Mouse (Mus musculus) lung, adult 10 weeks (tissue): ENCODE data around the gene Gm12185. TPM values are rescaled to one million over a fixed set of nuclear protein-coding genes. Genes with fewer than 3 reads are reported as not detected.

Experiments used
- polyA plus RNA-seq: library from polyadenylated mRNA; stranded (reverse); fragments of 350-450 nt; fragmentation: Illumina TruSeq; extraction: RNeasy Lipid Tissue Mini Kit (QIAGEN cat#74804); gene quantifications from one replicate; pipeline ENCODE4 v1.2.3, GENCODE M21; 2014; ENCODE audit warnings: low read depth, low replicate concordance; ENCODE audit not compliant: insufficient read depth

Gene Gm12185
- polyA plus RNA-seq: 0.61 TPM

DNA sequence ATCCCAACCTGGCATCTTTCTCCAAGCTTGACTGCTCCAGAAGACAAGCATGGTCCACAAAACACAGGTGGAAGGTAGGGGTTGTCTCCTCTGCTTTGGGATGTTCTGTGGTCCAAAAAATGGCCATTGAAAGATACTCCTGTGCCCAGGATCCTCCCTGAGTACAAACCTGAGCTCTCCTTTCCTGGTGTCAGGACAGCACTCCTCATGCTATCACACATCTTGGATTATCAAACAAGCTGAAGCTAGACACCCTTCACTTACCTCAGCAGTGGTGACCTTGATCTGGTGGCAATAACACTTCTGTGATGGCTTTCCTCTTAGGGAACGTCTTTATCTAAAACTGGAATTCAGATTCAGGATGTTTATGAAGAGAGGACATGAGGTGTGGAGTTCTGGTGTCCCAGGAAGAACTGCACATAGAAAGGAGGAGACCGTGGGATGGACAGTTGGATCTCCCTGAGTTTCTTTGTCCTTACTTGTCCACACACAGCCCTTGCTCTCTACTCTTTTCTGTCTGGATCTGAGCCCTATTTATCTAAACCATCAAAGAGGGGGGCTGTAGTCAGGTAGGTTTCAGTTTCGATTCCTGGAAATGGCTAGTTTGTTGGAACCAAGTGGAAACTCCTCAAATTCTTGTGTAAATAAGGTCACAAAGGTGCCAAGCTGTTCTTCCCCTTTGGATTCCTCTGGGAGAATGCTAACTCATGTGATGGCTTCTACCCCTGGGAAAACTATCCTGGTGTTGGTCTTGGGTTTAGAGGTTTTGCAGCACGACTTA is at the start of gene Gm12185:
TSS of gene Gm12185 (minus strand) at position 487 of the 781 bp plus-strand sequence.

DNA sequence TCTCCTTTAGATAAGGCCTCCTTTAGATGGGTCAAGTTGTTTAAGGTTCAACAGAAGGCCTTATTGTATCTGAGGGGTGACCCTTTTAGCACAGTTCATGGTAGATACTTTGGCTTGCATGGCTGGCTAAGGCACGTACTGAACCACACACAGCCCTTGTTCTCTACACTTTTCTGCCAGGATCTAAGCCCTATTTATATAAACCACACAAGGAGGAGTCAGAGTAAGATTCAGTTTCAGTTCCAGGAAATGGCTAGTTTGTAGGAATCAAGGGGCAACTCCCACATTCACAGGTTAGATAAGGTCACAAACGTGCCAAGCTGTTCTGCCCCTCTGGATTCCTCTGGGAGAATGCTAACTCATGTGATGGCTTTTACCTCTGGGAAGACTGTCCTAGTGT is 2.0 kb upstream of the Gm12185 start, which contains the start of gene Tgtp1:
TSS of gene Tgtp1 (minus strand) at position 155 of the 400 bp plus-strand sequence.

DNA sequence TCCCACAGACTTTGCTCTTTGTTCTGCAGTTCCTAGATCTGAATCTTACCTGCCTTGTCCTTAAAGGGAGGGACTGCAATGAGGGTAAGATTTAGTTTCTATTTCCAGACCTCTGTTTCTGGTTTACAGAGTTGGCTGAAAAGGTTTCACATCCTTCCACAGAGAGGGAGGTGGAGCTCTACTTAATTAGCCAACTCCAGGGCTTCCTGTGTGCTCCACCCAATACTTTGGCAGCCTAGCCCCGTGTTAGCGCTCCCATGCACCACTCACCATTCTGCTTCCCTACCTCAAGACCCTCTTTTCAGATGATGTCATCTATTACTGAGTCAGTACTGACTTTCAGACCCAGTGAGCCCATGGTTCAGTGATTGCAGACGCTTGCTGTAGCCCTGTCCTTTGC is 12.8 kb downstream of the Gm12185 start, which contains the start of gene 9930111J21Rik1:
TSS of gene 9930111J21Rik1 (minus strand) at position 148 of the 400 bp plus-strand sequence.

DNA sequence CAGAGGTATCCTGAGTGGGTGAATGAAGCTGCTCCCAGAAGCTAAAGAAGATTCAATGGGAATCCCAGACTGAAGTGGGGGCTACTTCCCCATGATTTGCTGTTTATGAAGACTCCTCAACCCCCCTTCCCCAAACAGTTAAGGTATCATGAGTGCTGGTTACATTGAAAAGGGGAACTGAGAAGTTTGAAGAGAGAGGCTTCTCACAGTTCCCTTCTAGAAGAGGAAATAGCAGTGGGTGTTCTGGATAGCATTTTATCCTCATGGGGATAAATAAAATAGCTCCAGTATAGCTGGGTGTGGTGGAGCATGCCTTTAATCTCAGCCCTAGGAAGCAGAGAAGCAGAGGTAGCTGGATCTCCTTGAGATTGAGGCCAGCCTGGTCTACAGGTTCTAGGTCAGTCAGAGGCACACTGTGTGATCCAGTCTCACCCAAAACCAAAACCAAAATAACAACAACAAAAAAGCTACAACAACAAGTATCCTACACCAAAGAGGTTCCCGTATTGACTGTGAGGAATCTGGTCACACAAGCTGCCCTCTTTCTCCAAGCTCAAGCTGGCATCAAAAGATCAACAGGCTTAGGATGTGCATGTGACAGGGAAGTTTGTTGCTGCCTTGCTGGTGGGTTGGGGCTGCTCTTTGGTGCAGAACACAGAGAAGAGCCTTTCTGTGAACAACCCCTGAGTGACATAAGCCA is 13.6 kb downstream of the Gm12185 start, which contains the start of gene Olfr56:
TSS of gene Olfr56 (plus strand) at position 650 of the 700 bp plus-strand sequence.

DNA sequence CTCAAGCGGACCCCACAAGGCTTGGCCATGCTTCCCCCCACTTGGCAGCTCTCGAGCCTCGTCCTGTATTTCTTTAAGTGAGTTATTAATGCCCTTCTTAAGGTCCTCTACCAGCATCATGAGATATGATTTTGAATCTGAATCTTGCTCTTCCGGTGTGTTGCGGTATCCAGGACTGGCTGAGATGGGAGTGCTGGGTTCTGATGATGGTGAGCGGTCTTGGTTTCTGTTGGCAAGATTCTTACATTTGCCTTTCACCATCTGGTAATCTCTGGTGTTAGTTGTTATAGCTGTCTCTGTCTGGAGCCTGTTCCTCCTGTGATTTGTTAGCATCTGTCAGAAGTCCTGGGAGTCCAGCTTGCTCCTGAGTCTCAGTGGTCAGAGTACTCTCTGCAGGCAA is 45.9 kb downstream of the Gm12185 start, which contains the start of gene Psme2b:
TSS of gene Psme2b (minus strand) at position 101 of the 400 bp plus-strand sequence.

DNA sequence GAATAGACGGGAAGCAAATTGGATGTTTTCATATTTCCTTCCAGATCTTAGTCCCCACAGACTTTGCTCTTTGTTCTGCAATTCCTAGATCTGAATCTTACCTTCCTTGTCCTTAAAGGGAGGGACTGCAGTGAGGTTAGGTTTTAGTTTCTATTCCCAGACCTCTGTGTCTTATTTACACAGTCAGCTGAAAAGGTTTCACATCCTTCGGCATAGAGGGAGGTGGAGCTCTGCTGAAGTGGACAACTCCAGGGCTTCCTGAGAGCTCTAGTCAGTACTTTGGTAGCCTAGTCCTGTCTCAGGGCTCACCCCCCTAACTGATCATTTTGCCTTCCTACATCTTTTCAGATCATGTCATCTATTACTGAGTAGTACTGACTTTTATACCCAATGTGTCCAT is 90.0 kb downstream of the Gm12185 start, which contains the start of gene Gm5431:
TSS of gene Gm5431 (minus strand) at position 194 of the 400 bp plus-strand sequence.

DNA sequence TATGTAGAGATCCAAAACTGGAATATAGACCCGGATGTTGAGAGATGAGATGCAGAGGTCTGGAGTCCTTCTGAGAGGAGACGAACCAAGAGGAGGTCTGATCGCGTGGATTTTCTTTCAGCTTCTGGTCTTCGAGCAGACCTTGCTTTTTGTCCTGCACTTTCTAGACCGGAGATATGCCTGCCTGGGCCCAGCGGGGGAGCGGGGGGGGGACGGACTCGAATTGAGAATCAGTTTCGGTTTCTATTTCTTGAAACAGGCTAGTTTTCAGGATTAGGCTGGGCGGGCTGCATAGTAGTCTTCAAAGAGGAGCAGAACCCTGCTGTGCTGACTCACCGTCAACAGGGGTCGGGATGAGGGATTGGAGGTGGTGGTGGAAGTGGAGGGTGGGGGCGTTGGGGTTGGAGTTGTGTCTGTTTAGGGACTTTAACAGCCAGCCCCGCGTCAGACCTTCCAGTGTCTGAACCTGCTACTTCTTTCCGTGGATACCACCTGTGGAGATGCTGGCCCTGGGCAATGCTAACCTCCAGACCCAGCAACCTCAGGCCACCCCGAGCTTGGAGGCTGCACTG is 120.7 kb downstream of the Gm12185 start, which contains the start of gene Irgm1:
TSS of gene Irgm1 (minus strand) at position 483 of the 572 bp plus-strand sequence.

Other genes starting within 250 kb of the Gm12185 start
- 1,079 TPM for gene Rack1, start 191.9 kb downstream of the Gm12185 start, polyA plus RNA-seq
- gene Trim41, start 174.9 kb downstream of the Gm12185 start, polyA plus RNA-seq: 15.0 TPM
- 2.8 TPM for gene Trim7, start 166.1 kb downstream of the Gm12185 start, polyA plus RNA-seq
- gene Gm12184, start 165.6 kb downstream of the Gm12185 start, polyA plus RNA-seq: 8.9 TPM
- 22.6 TPM for gene Irgm1, start 120.5 kb downstream of the Gm12185 start, polyA plus RNA-seq
- gene Gm5431, start 90.0 kb downstream of the Gm12185 start, polyA plus RNA-seq: 0.97 TPM
- 2.9 TPM for gene Psme2b, start 46.0 kb downstream of the Gm12185 start, polyA plus RNA-seq
- 0.87 TPM for gene Olfr56, start 13.3 kb downstream of the Gm12185 start, polyA plus RNA-seq
- 1.6 TPM for gene 9930111J21Rik1, start 12.8 kb downstream of the Gm12185 start, polyA plus RNA-seq
- 6.5 TPM for gene Tgtp1, start 1.9 kb upstream of the Gm12185 start, polyA plus RNA-seq
- gene 9930111J21Rik2, start 59.0 kb upstream of the Gm12185 start, polyA plus RNA-seq: 3.5 TPM
- 23.2 TPM for gene Tgtp2, start 72.0 kb upstream of the Gm12185 start, polyA plus RNA-seq
- gene Ifi47, start 84.4 kb upstream of the Gm12185 start, polyA plus RNA-seq: 39.1 TPM
- gene Olfr1396, start 122.6 kb upstream of the Gm12185 start, polyA plus RNA-seq: not detected
- gene Olfr1395, start 150.0 kb upstream of the Gm12185 start, polyA plus RNA-seq: not detected
- gene Olfr1394, start 162.2 kb upstream of the Gm12185 start, polyA plus RNA-seq: not detected
- gene Btnl9, start 194.9 kb upstream of the Gm12185 start, polyA plus RNA-seq: 0.89 TPM
- 10.9 TPM for gene Zfp62, start 211.1 kb upstream of the Gm12185 start, polyA plus RNA-seq